Mouse (Mus musculus) hindbrain, embryonic 15.5 days (tissue): ENCODE data around the gene Espnl. TPM values are rescaled to one million over a fixed set of nuclear protein-coding genes. Genes with fewer than 3 reads are reported as not detected.

Experiments
- ATAC-seq: fragments of 200-750 bp; cut with Nextera tagmentation; 2 replicates; pipeline ENCODE4 v1.8.0; 2017; ENCODE audit warnings: low read depth, moderate number of reproducible peaks, moderate TSS enrichment; ENCODE audit not compliant: low FRiP score
- H3K27ac ChIP-seq: fragments of 300-500 bp; sonication (generic); replicated peaks from 2 replicates; pipeline ENCODE4 v1.5.1; 2015; ENCODE audit warnings: mild to moderate bottlenecking, inconsistent platforms
- H3K27me3 ChIP-seq: fragments of 300-500 bp; sonication (generic); 2 replicates; pipeline ENCODE4 v1.6.1; 2015; ENCODE audit warnings: control low read depth, inconsistent platforms
- H3K36me3 ChIP-seq: fragments of 300-500 bp; sonication (generic); 2 replicates; pipeline ENCODE4 v1.6.1; 2015; ENCODE audit warnings: control low read depth, inconsistent platforms
- H3K4me1 ChIP-seq: fragments of 300-500 bp; sonication (generic); replicated peaks from 2 replicates; pipeline ENCODE4 v1.6.1; 2015; ENCODE audit warnings: control low read depth, inconsistent platforms
- H3K4me2 ChIP-seq: fragments of 300-500 bp; sonication (generic); 2 replicates; pipeline ENCODE4 v1.6.1; 2015; ENCODE audit warnings: moderate library complexity, mild to moderate bottlenecking, inconsistent platforms
- H3K4me3 ChIP-seq: fragments of 300-500 bp; sonication (generic); 2 replicates; pipeline ENCODE4 v1.5.1; 2015; ENCODE audit warnings: mild to moderate bottlenecking, inconsistent platforms
- H3K9ac ChIP-seq: fragments of 300-500 bp; sonication (generic); 2 replicates; pipeline ENCODE4 v1.6.1; 2015; ENCODE audit warnings: inconsistent platforms
- H3K9me3 ChIP-seq: fragments of 300-500 bp; sonication (generic); 2 replicates; pipeline ENCODE4 v1.6.1; 2016; ENCODE audit warnings: control low read depth, inconsistent platforms
- WGBS: fragments of 180-500 bp; shearing (Covaris S2); methylation state at CpG from one replicate; pipeline ENCODE4 v1.1.7; 2015; 5-methylcytosine and 5-hydroxymethylcytosine counted together
- polyA plus RNA-seq: library from polyadenylated mRNA; unstranded; fragments of >200 nt; fragmentation: Nextera tagmentation; extraction: Ambion mirVana; gene quantifications from 2 replicates; pipeline ENCODE4 v1.2.1, GENCODE M21; 2015

The Espnl gene
- polyA plus RNA-seq, 1 experiment from 2014 or later, result 0.18 TPM

- Histone ChIP-seq H3K27me3 (no peaks in the 10 kb centered on the region), H3K27ac (no peak overlapping the region)
- WGBS, result 58% methylated on average over 4 of the region's 4 CpGs
Measured at GRCm38 (mm10) chr1:91332102-91332501, 10.2 kb downstream of the Espnl start.

GRCm38 (mm10) chr1:91333582-91333981 is 11.7 kb downstream of the Espnl start:
- Histone ChIP-seq H3K4me3 (no peak overlapping the region), H3K36me3 (no peaks in the 10 kb centered on the region), H3K4me2 (no peak overlapping the region), H3K9ac (no peak overlapping the region), H3K9me3 (no peaks in the 10 kb centered on the region), H3K27ac (no peak overlapping the region), H3K27me3 (no peaks in the 10 kb centered on the region), H3K4me1 (no peaks in the 10 kb centered on the region)
- no peak for ATAC-seq

More at GRCm38 (mm10) chr1:91332102-91332501, 10.2 kb downstream of the Espnl start:
- Histone ChIP-seq H3K4me1 (no peaks in the 10 kb centered on the region), H3K4me3 (no peak overlapping the region), H3K36me3 (no peaks in the 10 kb centered on the region), H3K9ac (no peak overlapping the region), H3K4me2 (no peak overlapping the region), H3K9me3 (no peaks in the 10 kb centered on the region)
- no peak for ATAC-seq

GRCm38 (mm10) chr1:91337355-91337754 is 15.5 kb downstream of the Espnl start:
- ATAC-seq, result no peak
- H3K4me1 ChIP-seq, result no peaks in the 10 kb centered on the region
- H3K9ac ChIP-seq, result no peak overlapping the region
- no peak overlapping the region for H3K4me3 ChIP-seq
- no peak overlapping the region for H3K27ac ChIP-seq
- WGBS, result 91% methylated on average over 7 of the region's 7 CpGs
- no peak overlapping the region for H3K4me2 ChIP-seq
- no peaks in the 10 kb centered on the region for H3K9me3 ChIP-seq
- H3K27me3 ChIP-seq, result no peaks in the 10 kb centered on the region
- H3K36me3 ChIP-seq, result no peaks in the 10 kb centered on the region

GRCm38 (mm10) chr1:91344001-91344400 is 22.1 kb downstream of the Espnl start:
- peaks cover 40% of the 10 kb centered on the region for H3K27me3 ChIP-seq
- H3K4me2 ChIP-seq, result no peak overlapping the region
- H3K4me1 ChIP-seq, result peaks cover 13% of the 10 kb centered on the region
- WGBS, result 82% methylated on average over 3 of the region's 3 CpGs
- no peaks in the 10 kb centered on the region for H3K36me3 ChIP-seq
- no peak for ATAC-seq
- H3K27ac ChIP-seq, result no peak overlapping the region
- no peak overlapping the region for H3K9ac ChIP-seq
- no peaks in the 10 kb centered on the region for H3K9me3 ChIP-seq
- H3K4me3 ChIP-seq, result no peak overlapping the region

- no peaks in the 10 kb centered on the region for H3K36me3 ChIP-seq
- WGBS, result 3% methylated on average over 68 of the region's 68 CpGs
Measured at GRCm38 (mm10) chr1:91344921-91345685, 23.2 kb downstream of the Espnl start.

GRCm38 (mm10) chr1:91346892-91347291 is 25.0 kb downstream of the Espnl start:
- no peak overlapping the region for H3K27ac ChIP-seq
- peaks cover 40% of the 10 kb centered on the region for H3K27me3 ChIP-seq
- no peak overlapping the region for H3K9ac ChIP-seq
- H3K4me1 ChIP-seq, result peaks cover 13% of the 10 kb centered on the region
- peak; percentile 65; the same call in 1 of the 2 replicates for ATAC-seq
- WGBS, result 32% methylated on average over 3 of the region's 3 CpGs
- no peaks in the 10 kb centered on the region for H3K36me3 ChIP-seq
- H3K9me3 ChIP-seq, result no peaks in the 10 kb centered on the region
- no peak overlapping the region for H3K4me3 ChIP-seq
- no peak overlapping the region for H3K4me2 ChIP-seq

More at GRCm38 (mm10) chr1:91344921-91345685, 23.2 kb downstream of the Espnl start:
- Histone ChIP-seq H3K4me3 (peak overlapping the region; percentile 39), H3K9ac (peak overlapping the region; percentile 11; the same call in 1 of the 2 replicates), H3K4me1 (peaks cover 13% of the 10 kb centered on the region), H3K27ac (no peak overlapping the region), H3K9me3 (no peaks in the 10 kb centered on the region), H3K27me3 (peaks cover 40% of the 10 kb centered on the region), H3K4me2 (peak overlapping the region; percentile 78)
- peak; percentile 47; the same call in 1 of the 2 replicates for ATAC-seq

GRCm38 (mm10) chr1:91350841-91351240 is 29.0 kb downstream of the Espnl start, which contains the start of gene Klhl30:
Gene Klhl30 (plus strand): TSS chr1:91351016.
- no peak within 1 kb of the TSS for H3K9ac ChIP-seq
- peaks cover 9% of the 10 kb centered on the region for H3K27me3 ChIP-seq
- H3K27ac ChIP-seq, result no peak within 1 kb of the TSS
- H3K4me2 ChIP-seq, result no peak within 1 kb of the TSS
- no peaks in the 10 kb centered on the region for H3K4me1 ChIP-seq
- H3K9me3 ChIP-seq, result no peaks in the 10 kb centered on the region
- no peak within 1 kb of the TSS for H3K4me3 ChIP-seq
- no peaks in the 10 kb centered on the region for H3K36me3 ChIP-seq
- WGBS, result 63% methylated on average over 4 of the region's 4 CpGs
- no peak for ATAC-seq

- 79% methylated on average over 3 of the region's 3 CpGs for WGBS
- Histone ChIP-seq H3K27me3 (peaks cover 5% of the 10 kb centered on the region), H3K9me3 (no peaks in the 10 kb centered on the region), H3K9ac (no peak overlapping the region), H3K4me3 (no peak overlapping the region), H3K4me2 (no peak overlapping the region), H3K36me3 (no peaks in the 10 kb centered on the region), H3K4me1 (no peaks in the 10 kb centered on the region), H3K27ac (no peak overlapping the region)
- no peak for ATAC-seq
Measured at GRCm38 (mm10) chr1:91351249-91351648, 29.4 kb downstream of the Espnl start.

- Histone ChIP-seq H3K4me1 (no peaks in the 10 kb centered on the region), H3K4me3 (no peak overlapping the region), H3K36me3 (no peaks in the 10 kb centered on the region), H3K27ac (no peak overlapping the region), H3K27me3 (no peaks in the 10 kb centered on the region), H3K9me3 (no peaks in the 10 kb centered on the region), H3K4me2 (no peak overlapping the region), H3K9ac (no peak overlapping the region)
- WGBS, result 93% methylated on average over 2 of the region's 2 CpGs
- no peak for ATAC-seq
Measured at GRCm38 (mm10) chr1:91352277-91352676, 30.4 kb downstream of the Espnl start.

- Histone ChIP-seq H3K27ac (no peak overlapping the region), H3K9me3 (no peaks in the 10 kb centered on the region), H3K4me1 (no peaks in the 10 kb centered on the region), H3K9ac (no peak overlapping the region), H3K4me2 (no peak overlapping the region), H3K4me3 (no peak overlapping the region), H3K27me3 (no peaks in the 10 kb centered on the region), H3K36me3 (no peaks in the 10 kb centered on the region)
- WGBS, result 87% methylated on average over 11 of the region's 11 CpGs
- ATAC-seq, result no peak
Measured at GRCm38 (mm10) chr1:91356105-91356504, 34.2 kb downstream of the Espnl start.

- Histone ChIP-seq H3K36me3 (no peaks in the 10 kb centered on the region), H3K4me1 (peaks cover 8% of the 10 kb centered on the region), H3K4me2 (no peak overlapping the region), H3K9me3 (no peaks in the 10 kb centered on the region), H3K27me3 (peaks cover 11% of the 10 kb centered on the region), H3K9ac (no peak overlapping the region), H3K4me3 (no peak overlapping the region), H3K27ac (no peak overlapping the region)
- no peak for ATAC-seq
- 79% methylated on average over 5 of the region's 5 CpGs for WGBS
Measured at GRCm38 (mm10) chr1:91362113-91362512, 40.2 kb downstream of the Espnl start.

- ATAC-seq, result no peak
- Histone ChIP-seq H3K9ac (no peak overlapping the region), H3K36me3 (no peaks in the 10 kb centered on the region; the same call in 1 of the 2 replicates), H3K27me3 (peaks cover 15% of the 10 kb centered on the region), H3K4me2 (no peak overlapping the region), H3K4me3 (no peak overlapping the region), H3K4me1 (peaks cover 8% of the 10 kb centered on the region), H3K9me3 (no peaks in the 10 kb centered on the region), H3K27ac (no peak overlapping the region)
- WGBS, result 92% methylated on average over 16 of the region's 16 CpGs
Measured at GRCm38 (mm10) chr1:91364822-91365644, 43.2 kb downstream of the Espnl start.
